Mouse (Mus musculus): ENCODE measurements at regions not wholly inside any gene's neighbourhood (a gene's known extent, or its start where the extent isn't known, plus 50 kb on each side); places are given as distances from the start of the nearest gene placed in this dataset.
A peak's percentile ranks its signal among the peaks of the same experiment; 100 is the strongest.

DNA sequence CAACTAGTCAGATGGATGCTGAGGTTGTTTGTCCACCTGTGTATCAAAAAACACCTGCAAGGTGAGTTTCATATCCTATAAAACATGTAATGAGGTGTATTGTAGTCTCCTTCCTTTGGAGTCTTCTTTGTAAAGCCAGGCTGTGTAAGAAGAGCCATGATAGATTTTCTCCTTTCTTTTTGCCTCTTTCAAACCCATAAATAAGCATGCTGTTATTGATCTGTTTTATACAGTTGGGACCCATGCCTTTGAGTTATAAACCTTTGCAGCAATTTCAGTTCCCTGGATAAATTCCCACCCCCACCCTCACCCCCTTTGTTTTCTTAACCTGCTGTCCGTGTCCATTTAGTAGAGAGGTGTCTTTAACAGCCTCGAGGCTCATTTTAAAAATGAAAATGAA is 131.0 kb upstream of the Rgs17 start:
- Histone ChIP-seq H3K27ac (ENCODE audit: low read length) (no peak overlapping the region), H3K4me1 (ENCODE audit: insufficient read depth, low read length) (no peaks in the 10 kb centered on the region), H3K36me3 (ENCODE audit: insufficient read depth, low read length) (no peaks in the 10 kb centered on the region), H3K4me3 (ENCODE audit: low read length) (no peak overlapping the region), H3K9me3 (ENCODE audit: low read length) (no peaks in the 10 kb centered on the region), H3K9ac (replicated peaks; ENCODE audit: low read length) (no peak overlapping the region), H3K4me2 (replicated peaks; ENCODE audit: low read depth, low read length) (no peak overlapping the region), H3K27me3 (ENCODE audit: insufficient read depth, low read length) (no peaks in the 10 kb centered on the region)
- WGBS = 34% methylated on average over 2 of the region's 2 CpGs
- ATAC-seq (ENCODE audit: low FRiP score, low TSS enrichment) = no peak

DNA sequence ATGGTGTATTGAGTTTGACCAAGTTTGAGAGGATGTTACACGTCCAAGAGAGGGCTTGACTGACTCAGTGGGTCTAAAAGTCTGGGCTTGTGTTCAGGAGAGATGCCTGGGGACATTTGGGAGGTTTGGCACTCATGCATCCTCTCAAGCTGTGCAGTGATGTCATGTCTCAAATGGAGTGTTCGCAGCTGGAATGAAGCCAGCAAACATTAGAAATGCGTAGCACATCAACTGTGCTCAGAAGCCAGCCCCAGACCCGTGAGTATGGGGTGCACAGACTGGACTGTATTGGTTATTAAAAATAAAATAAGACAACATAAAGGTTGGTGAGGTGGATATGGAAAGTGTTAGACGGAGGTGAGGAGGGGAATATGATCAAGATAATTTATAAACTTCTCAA is 121.2 kb upstream of the Rgs17 start:
- ATAC-seq (ENCODE audit: low FRiP score, low TSS enrichment) = no peak
- Histone ChIP-seq H3K9me3 (ENCODE audit: low read length) (no peaks in the 10 kb centered on the region), H3K27me3 (ENCODE audit: insufficient read depth, low read length) (no peaks in the 10 kb centered on the region), H3K4me1 (ENCODE audit: insufficient read depth, low read length) (no peaks in the 10 kb centered on the region), H3K27ac (ENCODE audit: low read length) (no peak overlapping the region), H3K36me3 (ENCODE audit: insufficient read depth, low read length) (no peaks in the 10 kb centered on the region), H3K4me3 (ENCODE audit: low read length) (no peak overlapping the region), H3K9ac (replicated peaks; ENCODE audit: low read length) (no peak overlapping the region), H3K4me2 (replicated peaks; ENCODE audit: low read depth, low read length) (no peak overlapping the region)
- 68% methylated on average over 5 of the region's 5 CpGs for WGBS

DNA sequence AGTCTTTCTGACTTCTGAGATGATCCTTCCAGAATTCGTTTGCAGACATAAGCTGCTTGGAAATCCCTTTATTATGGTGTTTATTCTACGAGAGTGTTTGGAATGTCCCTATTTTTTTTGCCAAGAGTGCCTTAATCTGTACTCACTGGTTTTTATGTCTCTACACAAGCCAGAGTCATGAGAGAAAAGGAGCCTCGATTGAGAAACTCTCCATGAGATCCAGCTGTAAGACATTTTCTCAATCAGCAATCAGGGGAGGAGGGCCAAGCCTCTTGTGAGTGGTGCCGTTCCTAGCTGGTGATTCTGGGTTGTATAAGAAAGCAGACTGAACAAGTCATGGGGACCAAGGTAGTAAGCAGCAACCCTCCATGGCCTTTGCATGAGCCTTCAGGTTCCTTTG is 117.6 kb upstream of the Rgs17 start:
- 68% methylated on average over 4 of the region's 4 CpGs for WGBS
- Histone ChIP-seq H3K4me1 (ENCODE audit: insufficient read depth, low read length) (peaks cover 5% of the 10 kb centered on the region; the same call in 1 of the 2 replicates), H3K27ac (ENCODE audit: low read length) (no peak overlapping the region), H3K4me3 (ENCODE audit: low read length) (no peak overlapping the region), H3K9me3 (ENCODE audit: low read length) (no peaks in the 10 kb centered on the region), H3K4me2 (replicated peaks; ENCODE audit: low read depth, low read length) (no peak overlapping the region), H3K27me3 (ENCODE audit: insufficient read depth, low read length) (no peaks in the 10 kb centered on the region), H3K9ac (replicated peaks; ENCODE audit: low read length) (no peak overlapping the region), H3K36me3 (ENCODE audit: insufficient read depth, low read length) (no peaks in the 10 kb centered on the region)
- no peak for ATAC-seq (ENCODE audit: low FRiP score, low TSS enrichment)

DNA sequence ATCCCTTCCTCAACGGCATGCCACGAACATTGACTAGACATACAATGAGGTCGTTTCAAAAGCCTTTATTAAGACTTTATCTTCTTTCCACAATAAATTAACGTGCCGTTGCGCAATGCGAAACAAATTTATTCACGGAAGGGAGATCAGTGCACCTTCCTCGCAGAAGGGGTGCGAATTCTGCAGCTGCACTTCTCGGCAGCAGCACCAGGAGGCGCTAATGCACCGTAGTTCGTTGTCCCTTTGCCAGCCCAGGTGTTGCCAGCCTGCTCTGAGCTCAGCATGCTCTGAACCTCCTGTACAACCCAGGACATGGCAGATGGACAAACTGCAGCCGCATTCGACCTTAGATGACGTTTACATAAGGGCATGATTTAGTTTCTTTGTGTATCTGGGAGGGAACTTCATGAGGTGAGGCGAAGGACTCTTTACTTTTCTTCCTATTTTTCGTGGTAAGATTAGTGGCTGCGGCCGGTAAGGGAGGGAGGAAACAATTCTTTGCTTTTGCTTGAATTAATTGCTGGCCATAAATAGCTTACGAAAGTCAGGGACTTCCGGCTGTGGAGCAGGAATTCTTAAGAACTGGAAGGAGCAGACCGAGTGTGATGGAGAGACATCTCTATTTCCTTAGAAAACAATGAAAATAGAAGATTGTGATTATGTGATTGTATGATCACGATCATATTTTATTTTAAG is 113.7 kb upstream of the Rgs17 start:
- no peak overlapping the region for H3K27ac ChIP-seq (ENCODE audit: low read length)
- 12% methylated on average over 25 of the region's 25 CpGs for WGBS
- no peaks in the 10 kb centered on the region for H3K36me3 ChIP-seq (ENCODE audit: insufficient read depth, low read length)
- H3K9ac ChIP-seq (replicated peaks; ENCODE audit: low read length) = 0 out of 2 replicates have a peak overlapping the region, but pooled peaks have one; percentile 26
- H3K4me1 ChIP-seq (ENCODE audit: insufficient read depth, low read length) = peaks cover 5% of the 10 kb centered on the region; the same call in 1 of the 2 replicates
- H3K4me2 ChIP-seq (replicated peaks; ENCODE audit: low read depth, low read length) = peak overlapping the region; percentile 45
- no peaks in the 10 kb centered on the region for H3K9me3 ChIP-seq (ENCODE audit: low read length)
- no peaks in the 10 kb centered on the region for H3K27me3 ChIP-seq (ENCODE audit: insufficient read depth, low read length)
- H3K4me3 ChIP-seq (ENCODE audit: low read length) = peak overlapping the region; percentile 13; the same call in 1 of the 2 replicates
- ATAC-seq (ENCODE audit: low FRiP score, low TSS enrichment) = peak; percentile 90

DNA sequence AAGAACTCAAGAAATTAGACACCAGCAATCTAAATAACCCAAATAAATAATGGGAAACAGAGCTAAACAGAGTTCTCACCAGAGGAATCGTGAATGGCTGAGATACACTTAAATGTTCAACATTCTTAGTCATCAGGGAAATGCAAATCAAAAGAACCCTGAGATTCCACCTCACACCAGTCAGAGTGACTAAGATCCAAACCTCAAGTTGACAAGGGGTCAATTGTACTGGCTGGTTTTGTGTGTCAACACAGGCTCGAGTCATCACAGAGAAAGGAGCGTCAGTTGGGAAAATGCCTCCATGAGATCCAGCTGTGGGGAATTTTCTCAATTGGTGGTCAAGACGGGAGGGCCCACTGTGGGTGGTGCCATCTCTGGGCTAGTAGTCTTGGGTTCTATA is 110.3 kb upstream of the Rgs17 start:
- H3K4me3 ChIP-seq (ENCODE audit: low read length) = no peak overlapping the region
- H3K27ac ChIP-seq (ENCODE audit: low read length) = no peak overlapping the region
- no peak overlapping the region for H3K4me2 ChIP-seq (replicated peaks; ENCODE audit: low read depth, low read length)
- no peak for ATAC-seq (ENCODE audit: low FRiP score, low TSS enrichment)
- H3K9me3 ChIP-seq (ENCODE audit: low read length) = no peaks in the 10 kb centered on the region
- H3K4me1 ChIP-seq (ENCODE audit: insufficient read depth, low read length) = peaks cover 5% of the 10 kb centered on the region; the same call in 1 of the 2 replicates
- H3K9ac ChIP-seq (replicated peaks; ENCODE audit: low read length) = no peak overlapping the region
- H3K36me3 ChIP-seq (ENCODE audit: insufficient read depth, low read length) = no peaks in the 10 kb centered on the region
- WGBS = 67% methylated on average over 4 of the region's 4 CpGs
- no peaks in the 10 kb centered on the region for H3K27me3 ChIP-seq (ENCODE audit: insufficient read depth, low read length)

DNA sequence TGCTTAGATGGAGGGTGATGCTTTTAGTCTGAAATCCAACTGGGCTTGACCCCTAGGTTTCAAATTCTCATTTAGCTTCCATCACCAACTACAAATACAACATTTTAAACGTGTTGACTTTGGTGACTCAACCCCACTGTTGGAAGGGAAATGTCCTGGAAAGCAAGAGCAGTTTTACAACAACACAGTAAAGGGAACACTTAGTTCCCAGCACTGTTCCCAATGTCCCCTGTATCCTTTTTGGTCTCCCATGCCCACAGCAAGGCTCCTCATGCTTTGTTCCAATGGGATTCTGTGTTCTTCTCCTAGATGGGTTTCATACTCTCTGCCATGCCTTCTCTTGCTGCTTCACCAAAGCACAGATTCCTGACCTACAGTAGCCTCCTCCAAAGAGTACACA is 105.4 kb upstream of the Rgs17 start:
- WGBS = 50% methylated on average over 1 of the region's 1 CpGs
- Histone ChIP-seq H3K4me3 (ENCODE audit: low read length) (no peak overlapping the region), H3K27ac (ENCODE audit: low read length) (no peak overlapping the region), H3K4me1 (ENCODE audit: insufficient read depth, low read length) (no peaks in the 10 kb centered on the region), H3K4me2 (replicated peaks; ENCODE audit: low read depth, low read length) (no peak overlapping the region), H3K9me3 (ENCODE audit: low read length) (no peaks in the 10 kb centered on the region), H3K27me3 (ENCODE audit: insufficient read depth, low read length) (no peaks in the 10 kb centered on the region), H3K36me3 (ENCODE audit: insufficient read depth, low read length) (no peaks in the 10 kb centered on the region), H3K9ac (replicated peaks; ENCODE audit: low read length) (no peak overlapping the region)
- ATAC-seq (ENCODE audit: low FRiP score, low TSS enrichment) = no peak

DNA sequence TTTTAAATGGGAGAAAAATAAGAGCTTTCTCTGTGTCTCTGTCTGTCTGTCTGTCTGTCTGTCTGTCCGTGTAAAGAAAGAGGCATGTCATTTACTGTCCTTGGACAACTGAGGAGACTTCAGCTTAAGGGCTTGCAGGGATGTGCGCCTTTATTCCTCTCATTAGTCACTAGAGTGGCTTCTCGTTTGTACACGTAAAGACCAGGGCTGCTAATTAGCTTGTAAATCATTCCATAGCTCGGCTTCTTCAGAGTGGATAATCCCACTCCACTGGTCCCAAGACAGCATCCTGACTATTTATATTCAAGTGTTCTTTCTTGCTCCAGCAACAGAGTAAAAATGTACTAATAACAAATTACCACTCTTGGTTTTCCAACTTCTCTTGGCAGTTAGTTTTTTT is 104.1 kb upstream of the Rgs17 start:
- whole genome bisulfite sequencing = 29% methylated on average over 5 of the region's 5 CpGs
- no peak overlapping the region for H3K27ac ChIP-seq (ENCODE audit: low read length)

DNA sequence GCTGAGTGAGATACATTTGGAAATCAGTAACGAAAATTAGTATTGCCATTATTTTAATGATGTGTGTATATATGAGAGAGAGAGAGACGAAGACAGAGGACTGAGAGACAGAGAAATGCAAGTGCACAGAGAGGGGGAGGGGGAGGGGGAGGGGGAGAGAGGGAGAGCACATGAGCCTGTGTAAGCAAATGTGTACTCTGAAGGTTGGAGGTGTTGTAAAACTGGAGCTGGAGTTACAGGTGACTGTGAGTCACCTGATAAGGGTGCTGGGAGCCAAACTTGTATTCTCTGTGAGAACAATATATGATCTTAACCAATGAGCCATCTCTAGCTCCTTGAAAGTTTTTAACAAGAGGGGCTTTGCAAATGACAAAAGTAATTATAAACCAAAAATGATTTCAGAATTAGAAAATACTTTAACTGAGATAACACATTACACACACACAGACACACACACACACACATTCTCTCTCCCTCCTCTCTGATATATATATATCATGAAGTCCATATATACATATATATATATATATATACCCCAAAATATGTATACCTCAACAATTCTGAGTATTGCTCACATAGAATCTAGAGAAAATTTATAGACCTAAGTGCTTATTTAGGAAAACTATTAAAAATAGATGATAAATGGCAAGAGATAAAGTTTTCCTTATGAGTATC is 100.5 kb upstream of the Rgs17 start:
- Histone ChIP-seq H3K9me3 (ENCODE audit: low read length) (no peaks in the 10 kb centered on the region), H3K4me1 (ENCODE audit: insufficient read depth, low read length) (no peaks in the 10 kb centered on the region), H3K4me3 (ENCODE audit: low read length) (no peak overlapping the region), H3K27me3 (ENCODE audit: insufficient read depth, low read length) (no peaks in the 10 kb centered on the region), H3K36me3 (ENCODE audit: insufficient read depth, low read length) (no peaks in the 10 kb centered on the region), H3K4me2 (replicated peaks; ENCODE audit: low read depth, low read length) (no peak overlapping the region), H3K9ac (replicated peaks; ENCODE audit: low read length) (no peak overlapping the region), H3K27ac (ENCODE audit: low read length) (no peak overlapping the region)
- WGBS = 74% methylated on average over 2 of the region's 2 CpGs
- no peak for ATAC-seq (ENCODE audit: low FRiP score, low TSS enrichment)

More for the DNA sequence above, 104.1 kb upstream of the Rgs17 start:
- no peaks in the 10 kb centered on the region for H3K4me1 ChIP-seq (ENCODE audit: insufficient read depth, low read length)
- H3K27me3 ChIP-seq (ENCODE audit: insufficient read depth, low read length) = no peaks in the 10 kb centered on the region
- H3K4me3 ChIP-seq (ENCODE audit: low read length) = no peak overlapping the region
- H3K9me3 ChIP-seq (ENCODE audit: low read length) = no peaks in the 10 kb centered on the region
- H3K4me2 ChIP-seq (replicated peaks; ENCODE audit: low read depth, low read length) = no peak overlapping the region
- no peak overlapping the region for H3K9ac ChIP-seq (replicated peaks; ENCODE audit: low read length)
- no peak for ATAC-seq (ENCODE audit: low FRiP score, low TSS enrichment)
- H3K36me3 ChIP-seq (ENCODE audit: insufficient read depth, low read length) = no peaks in the 10 kb centered on the region

DNA sequence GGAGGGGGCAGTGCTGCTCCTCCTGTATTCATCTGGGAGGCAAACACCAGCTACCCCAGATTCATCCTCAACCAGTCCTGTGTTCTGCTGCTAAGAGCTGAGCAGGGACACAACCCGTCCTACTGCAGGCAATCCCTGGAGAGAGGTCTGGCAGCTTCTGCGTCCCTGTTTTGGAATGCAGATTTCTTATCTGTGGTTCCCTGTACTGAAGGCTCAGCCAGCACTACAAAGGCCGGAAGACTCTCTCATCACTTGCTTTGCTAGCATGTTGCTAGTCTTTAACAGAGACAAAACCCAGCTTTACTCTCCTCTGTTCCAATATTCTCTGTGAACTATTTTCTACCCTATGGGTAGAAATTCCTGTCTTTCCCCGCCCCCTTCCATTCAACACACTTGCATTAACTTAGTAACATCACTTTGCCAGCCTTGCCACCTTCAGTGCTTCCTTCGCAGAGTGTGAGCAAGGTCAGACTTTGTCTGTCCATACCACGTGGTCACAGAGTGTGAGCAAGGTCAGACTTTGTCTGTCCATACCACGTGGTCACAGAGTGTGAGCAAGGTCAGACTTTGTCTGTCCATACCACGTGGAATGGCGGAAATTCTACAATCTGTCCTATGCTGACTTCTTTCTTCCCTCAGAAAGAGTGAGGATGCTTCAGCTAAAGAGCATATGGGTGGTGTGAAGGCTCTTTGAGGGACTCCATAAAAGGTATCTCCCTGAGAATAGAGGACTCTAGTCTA is 98.9 kb upstream of the Rgs17 start:
- Histone ChIP-seq H3K4me1 (ENCODE audit: insufficient read depth, low read length) (no peaks in the 10 kb centered on the region), H3K4me3 (ENCODE audit: low read length) (no peak overlapping the region), H3K4me2 (replicated peaks; ENCODE audit: low read depth, low read length) (no peak overlapping the region), H3K27me3 (ENCODE audit: insufficient read depth, low read length) (no peaks in the 10 kb centered on the region), H3K36me3 (ENCODE audit: insufficient read depth, low read length) (no peaks in the 10 kb centered on the region), H3K9me3 (ENCODE audit: low read length) (no peaks in the 10 kb centered on the region), H3K27ac (ENCODE audit: low read length) (no peak overlapping the region), H3K9ac (replicated peaks; ENCODE audit: low read length) (no peak overlapping the region)
- 52% methylated on average over 9 of the region's 9 CpGs for WGBS
- ATAC-seq (ENCODE audit: low FRiP score, low TSS enrichment) = no peak

DNA sequence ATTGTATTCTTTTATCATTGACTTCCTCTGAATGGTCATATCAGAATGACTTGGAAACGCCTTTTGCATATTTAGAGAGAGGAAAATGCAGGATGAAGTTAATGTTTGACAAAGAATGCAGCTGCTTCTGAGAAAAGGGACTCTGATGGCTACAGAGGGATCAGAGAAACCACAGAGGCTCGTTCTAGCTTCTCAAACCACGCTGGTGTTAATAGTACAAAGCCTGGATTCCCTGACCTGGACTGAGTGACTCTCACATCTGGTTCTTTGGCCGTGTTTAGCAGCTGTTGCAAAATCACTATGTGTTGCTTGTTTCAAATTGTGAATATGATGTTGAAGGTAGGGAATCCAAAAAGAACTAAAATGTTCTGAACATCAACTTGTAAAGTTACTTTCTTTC is 91.5 kb upstream of the Rgs17 start:
- 0 out of 2 replicates have a peak, but pooled peaks cover 3% of the 10 kb centered on the region for H3K4me1 ChIP-seq (ENCODE audit: insufficient read depth, low read length)
- ATAC-seq (ENCODE audit: low FRiP score, low TSS enrichment) = no peak
- 63% methylated on average over 4 of the region's 4 CpGs for WGBS
- no peak overlapping the region for H3K4me2 ChIP-seq (replicated peaks; ENCODE audit: low read depth, low read length)
- no peak overlapping the region for H3K4me3 ChIP-seq (ENCODE audit: low read length)
- no peak overlapping the region for H3K27ac ChIP-seq (ENCODE audit: low read length)
- no peaks in the 10 kb centered on the region for H3K36me3 ChIP-seq (ENCODE audit: insufficient read depth, low read length)
- H3K27me3 ChIP-seq (ENCODE audit: insufficient read depth, low read length) = no peaks in the 10 kb centered on the region
- H3K9me3 ChIP-seq (ENCODE audit: low read length) = no peaks in the 10 kb centered on the region
- H3K9ac ChIP-seq (replicated peaks; ENCODE audit: low read length) = no peak overlapping the region

All from kidney, embryonic 16.5 days (tissue).